Mouse (Mus musculus) kidney, adult 2 months (tissue): ENCODE measurements at regions not wholly inside any gene's neighbourhood (a gene's known extent, or its start where the extent isn't known, plus 50 kb on each side); places are given as distances from the start of the nearest gene placed in this dataset.

Experiments
- CTCF ChIP-seq: fragments of 200-500 bp; conservative IDR thresholded peaks from 2 replicates; pipeline ENCODE4 v1.5.1; 2011; ENCODE audit warnings: low read depth, mild to moderate bottlenecking, control low read depth, low read length, moderate library complexity, mixed read lengths; ENCODE audit not compliant: insufficient read depth, insufficient read length
- POLR2A ChIP-seq: fragments of 200-500 bp; IDR thresholded peaks from one replicate; pipeline ENCODE4 v1.6.1; 2011; ENCODE audit warnings: low read depth, low read length, control low read depth

- TF ChIP-seq CTCF (no peak), POLR2A (no peak)
Measured at GRCm38 (mm10) chr9:50199422-50200218, 145.1 kb downstream of the Rpl10-ps3 start.
